Mouse (Mus musculus) CH12F3 (cell line): ENCODE data around the gene Twnk.
"Not testable (repeated sequence)": the region's sequence is repeated elsewhere in the genome, so short reads cannot be mapped to it uniquely, and the experiment has no call there.

Source experiments
- in situ Hi-C: fragments of 300-500 bp; cut with MboI; formaldehyde crosslinking; loops from 2 replicates; pipeline ENCODE4 v1.14.3; 2020; ENCODE audit warnings: low sequenced_read_pairs

Twnk gene

DNA sequence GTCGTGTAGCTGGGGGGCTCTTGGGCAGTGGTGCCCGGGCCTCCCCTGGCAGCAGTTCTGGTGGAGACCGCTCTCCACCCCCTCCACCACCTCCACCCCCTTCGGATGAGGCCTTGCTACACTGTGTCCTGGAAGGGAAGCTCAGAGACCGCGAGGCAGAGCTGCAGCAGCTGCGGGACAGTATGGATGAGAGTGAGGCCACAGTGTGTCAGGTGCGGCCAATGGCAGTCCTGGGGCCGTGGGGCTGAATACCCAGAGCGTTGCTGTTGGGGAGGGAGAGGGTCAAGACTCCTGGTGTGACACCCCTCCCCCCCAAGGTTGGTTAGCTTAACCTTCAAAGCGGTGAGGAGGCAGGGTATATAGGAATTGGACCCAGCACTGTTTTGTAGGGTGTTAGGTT lies 18.5 kb downstream of the Twnk start:
- in situ Hi-C loops = no loop called here

DNA sequence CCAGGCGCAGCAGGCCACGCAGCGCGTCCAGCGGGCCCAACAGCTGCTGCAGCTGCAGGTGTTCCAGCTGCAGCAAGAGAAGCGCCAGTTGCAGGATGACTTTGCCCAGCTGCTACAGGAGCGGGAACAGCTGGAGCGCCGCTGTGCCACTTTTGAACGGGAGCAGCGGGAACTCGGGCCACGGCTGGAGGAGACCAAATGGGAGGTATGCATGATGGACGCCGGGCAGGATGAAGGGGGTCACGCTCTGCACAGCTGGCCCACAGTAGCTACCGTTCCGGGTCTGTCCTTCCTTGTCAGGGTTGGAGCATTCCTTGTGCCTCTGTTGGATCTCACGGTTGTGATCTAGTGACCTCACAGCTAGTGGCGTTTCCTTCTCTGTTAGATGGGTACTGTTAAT lies 19.3 kb downstream of the Twnk start:
- in situ Hi-C loops = no loop called here

DNA sequence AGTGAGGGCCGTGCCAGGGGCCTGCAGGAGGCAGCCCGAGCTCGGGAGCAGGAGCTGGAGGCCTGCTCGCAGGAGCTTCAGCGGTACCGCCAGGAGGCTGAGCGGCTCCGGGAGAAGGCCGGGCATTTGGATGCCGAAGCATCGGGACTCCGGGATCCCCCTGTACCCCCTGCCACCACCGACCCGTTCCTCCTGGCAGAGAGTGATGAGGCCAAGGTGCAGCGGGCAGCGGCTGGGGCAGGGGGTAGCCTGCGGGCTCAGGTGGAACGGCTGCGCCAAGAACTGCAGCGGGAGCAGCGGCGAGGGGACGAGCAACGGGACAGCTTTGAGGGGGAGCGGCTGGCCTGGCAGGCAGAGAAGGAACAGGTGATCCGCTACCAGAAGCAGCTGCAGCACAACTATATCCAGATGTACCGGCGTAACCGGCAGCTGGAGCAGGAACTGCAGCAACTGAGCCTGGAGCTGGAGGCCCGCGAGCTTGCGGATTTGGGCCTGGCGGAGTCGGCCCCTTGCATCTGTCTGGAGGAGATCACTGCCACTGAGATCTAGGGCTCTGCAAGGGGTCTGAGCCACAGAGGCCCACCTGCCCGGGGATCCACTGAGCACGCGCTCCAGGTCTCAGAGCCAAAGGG lies 20.6 kb downstream of the Twnk start:
- in situ Hi-C loops = no loop called here

DNA sequence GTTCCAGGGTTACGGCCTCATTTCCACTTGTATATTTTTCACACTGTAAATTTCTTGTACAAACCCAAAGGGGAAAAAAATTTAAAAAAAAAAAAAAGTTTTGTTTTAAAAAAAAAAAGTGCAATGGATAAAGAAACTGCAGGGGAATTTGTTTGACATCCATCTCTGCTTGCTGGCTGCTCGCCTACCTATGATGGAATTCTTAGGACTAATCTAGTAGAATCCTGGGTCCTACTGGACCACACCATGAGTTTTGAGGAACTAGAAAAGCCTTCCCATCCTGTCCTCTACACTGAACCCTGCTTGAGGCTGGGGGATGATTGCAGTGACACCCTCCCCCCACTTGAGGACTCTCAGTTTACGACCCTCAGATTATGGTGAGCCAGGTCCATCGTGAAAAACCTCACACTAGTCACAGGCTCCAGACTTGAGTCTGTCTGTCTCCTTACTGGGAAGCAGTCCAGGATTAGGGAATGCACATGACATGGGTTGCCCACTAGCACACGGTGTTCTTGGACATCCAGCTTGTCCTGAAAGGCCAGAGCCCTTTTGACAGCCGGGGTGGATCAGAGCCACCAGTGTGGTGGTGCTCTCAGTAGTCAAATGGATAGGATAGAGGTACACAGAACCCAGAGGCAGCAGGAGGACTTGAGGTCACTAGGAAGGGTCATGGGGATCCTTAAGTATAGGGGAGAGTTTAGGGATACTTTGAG lies 21.7 kb downstream of the Twnk start:
- in situ Hi-C loops = no loop called here

DNA sequence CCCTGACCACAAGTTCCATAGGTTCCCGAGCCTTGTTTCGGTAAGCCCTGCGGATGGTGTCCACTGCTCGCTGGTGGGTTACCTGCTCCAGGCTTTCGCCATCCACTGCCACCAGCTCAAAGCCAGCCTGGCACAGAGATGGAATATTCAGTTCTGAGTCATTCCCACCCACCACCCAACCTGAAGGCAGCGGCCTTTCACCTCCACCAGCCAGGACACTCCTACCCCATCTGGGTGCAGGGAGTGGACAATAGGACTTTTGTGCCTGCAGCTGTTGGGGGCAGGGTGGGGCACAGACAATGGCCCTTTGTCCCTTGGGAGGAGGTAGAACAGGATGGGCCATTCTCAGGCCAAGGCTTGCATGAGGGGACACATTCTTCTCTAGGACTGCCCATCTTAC lies 22.4 kb downstream of the Twnk start:
- in situ Hi-C loops = no loop called here

DNA sequence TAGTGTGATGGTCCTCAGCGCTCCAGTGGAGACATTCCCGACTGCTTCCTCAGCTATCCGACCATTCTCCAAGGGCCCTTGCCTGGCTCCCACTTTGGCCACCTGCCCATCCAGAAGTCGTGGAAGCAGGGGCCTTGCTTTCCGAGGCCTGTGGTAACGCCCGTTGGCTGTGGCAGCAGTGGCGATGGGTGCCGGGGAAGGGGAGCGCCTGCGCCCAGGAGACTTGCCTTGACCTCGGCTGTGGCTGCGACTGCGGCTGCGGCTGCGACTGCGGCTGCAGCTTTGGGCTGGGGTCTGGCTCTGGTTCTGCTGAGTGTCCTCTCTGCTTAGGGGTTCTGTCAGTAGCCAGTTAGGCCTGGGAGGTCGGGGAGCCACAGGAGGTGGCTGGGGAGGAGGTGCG lies 23.3 kb downstream of the Twnk start:
- in situ Hi-C loops = no loop called here

DNA sequence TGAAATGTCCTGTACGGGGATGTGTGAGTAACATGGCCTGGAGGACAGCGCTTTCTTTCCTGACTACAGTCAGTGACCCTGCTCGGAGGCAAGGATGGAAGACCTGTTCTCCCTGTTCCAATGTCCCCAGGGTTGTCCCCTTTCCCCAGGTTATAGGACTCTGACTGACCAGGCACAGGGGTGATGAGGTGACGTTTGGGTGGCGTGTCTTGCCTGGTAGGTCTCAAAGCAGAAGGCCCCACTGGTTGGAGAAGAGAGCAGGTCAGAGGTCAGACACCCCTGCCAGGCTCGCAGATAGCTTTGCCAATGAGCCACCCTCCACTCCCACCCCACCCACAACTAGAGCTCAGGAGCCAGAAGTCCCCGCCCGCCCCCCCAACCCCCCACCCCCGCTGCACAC lies 24.1 kb downstream of the Twnk start:
- in situ Hi-C loops = no loop called here

DNA sequence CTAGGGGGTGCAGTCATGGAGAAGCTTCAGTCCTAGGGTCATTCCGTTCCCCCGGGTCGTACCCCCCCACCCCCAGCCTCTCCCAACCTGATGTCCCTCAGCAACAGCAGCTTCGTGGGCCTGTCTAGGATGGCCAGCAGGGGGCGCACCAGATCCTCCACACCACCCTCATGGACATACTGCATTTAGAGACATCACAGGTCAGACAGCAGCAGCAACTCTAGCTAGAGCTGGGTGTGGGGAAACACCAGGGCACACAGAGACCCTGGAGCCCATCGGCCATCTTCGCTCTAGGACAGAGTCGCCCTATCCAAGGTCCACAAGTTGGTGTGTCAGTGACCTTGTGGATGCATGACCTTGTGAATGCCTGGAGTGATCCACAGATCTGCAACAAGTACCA lies 24.6 kb downstream of the Twnk start:
- in situ Hi-C loops = no loop called here

DNA sequence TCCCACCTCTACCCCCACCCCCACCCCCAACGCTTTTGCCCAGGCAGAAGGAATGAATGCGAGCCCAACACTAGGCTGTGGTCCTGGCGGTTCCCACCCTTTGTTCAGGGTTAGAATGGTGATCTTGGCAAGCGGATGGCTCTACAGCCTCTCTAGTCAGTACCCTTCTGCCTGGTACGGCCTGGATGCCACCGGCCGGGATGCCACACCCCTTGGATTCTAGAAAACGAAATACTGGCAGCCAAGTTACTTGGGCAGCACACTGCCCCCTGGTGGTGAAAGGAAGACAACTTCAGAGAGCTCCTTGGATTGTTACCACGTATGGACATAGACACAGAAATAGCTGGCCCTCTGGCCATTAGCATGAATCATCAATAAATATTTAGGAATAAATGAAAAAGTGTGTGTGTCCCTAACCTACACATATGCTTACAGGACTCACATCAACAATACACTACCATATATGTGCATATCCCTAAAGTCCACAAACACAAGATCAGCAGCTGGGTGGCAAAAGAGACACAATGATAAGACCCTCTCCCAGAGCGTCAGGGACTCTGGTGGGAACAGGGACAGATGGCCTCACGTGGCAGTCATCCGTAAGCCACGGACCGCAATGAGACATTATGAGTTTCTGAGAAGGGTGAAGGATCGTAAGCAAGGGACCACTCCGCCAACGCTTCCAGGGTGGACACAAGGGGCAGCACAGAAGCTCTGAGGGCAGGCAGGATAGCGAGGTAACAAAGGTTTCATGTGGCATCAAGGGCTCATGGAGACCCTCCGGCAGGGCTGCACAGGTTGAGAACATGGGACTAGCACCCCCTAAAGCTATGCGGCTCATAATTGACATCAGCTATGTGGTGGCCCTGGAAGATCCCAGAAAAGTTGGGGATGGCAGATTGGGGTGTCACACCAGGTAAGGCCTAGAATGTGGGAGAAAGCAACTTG lies 25.6 kb downstream of the Twnk start:
- in situ Hi-C loops = no loop called here

DNA sequence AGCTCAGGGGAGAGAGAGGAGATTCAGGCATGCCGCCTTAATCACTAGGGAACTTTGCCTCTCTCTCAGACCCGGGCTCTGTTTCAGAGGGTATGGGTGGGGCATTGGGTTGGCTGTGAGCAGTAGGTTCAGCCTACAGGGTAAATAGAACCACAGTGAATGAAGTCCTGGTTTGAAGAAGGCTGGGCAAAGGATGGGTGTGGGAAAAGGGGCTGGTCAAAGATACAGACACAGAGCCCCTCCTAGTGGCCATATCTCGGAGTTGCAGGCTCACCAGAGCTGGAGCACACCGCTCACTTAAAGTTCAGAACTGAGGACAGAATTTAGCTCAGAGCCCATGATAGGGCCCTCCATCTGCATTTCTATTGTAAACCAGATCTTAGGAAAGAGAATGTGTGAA lies 26.3 kb downstream of the Twnk start:
- in situ Hi-C loops = no loop called here

DNA sequence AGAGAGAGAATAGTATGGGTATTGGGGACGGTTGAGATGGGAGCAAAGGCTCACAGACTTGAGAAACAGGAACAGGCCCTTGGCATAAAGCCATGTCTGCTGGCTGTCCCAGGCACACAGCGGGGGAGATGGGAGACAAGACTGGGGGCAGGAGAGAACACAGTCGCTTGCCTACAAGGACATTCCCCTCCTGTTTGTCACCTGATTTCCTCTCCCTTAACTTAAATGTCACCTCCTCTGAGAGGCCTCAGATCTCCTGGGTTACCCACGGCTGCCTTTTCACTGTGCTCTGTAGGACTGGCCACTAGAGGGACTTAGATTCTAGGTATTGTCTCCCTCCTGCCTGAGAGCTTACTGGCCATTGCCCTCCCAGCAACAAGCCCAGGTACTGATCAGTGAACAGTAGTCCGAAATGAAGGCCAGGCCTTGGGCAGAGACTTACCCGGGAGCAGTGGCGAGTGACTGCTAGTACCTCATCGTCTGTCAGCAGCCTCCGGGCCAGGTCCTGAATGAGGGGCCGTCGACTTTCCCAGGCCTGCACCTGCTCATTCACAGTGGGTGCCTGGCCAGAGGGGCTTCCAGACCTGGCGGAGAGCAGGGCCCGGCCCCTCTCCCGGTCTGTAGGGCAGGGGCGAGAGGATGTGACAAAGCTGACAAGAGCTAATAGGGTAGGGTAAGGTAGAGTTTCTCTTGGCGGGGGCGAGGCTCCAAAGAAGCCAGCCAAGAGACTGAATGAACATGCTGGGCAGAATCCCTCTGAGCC lies 27.3 kb downstream of the Twnk start:
- in situ Hi-C loops = no loop called here

DNA sequence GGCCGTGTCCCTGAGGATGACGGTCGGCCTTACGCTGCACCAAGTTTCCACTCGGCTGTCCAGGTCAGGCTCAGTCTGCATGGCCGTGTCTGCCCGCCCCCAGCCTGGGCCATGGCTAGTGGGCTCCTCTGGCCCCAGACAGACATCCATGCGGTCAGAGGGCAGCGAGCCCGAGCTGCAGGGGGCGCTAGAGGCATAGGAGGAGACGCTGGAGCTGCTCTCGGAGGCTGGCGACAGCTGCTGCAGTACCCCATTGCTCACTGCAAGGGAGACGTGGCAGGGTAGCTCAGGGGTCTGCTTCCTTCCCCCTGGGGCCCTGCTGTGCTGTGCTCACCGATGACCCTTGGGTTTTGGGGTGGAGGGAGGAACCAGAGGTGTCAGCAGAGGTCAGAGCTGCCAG lies 31.4 kb downstream of the Twnk start:
- in situ Hi-C loops = no loop called here

DNA sequence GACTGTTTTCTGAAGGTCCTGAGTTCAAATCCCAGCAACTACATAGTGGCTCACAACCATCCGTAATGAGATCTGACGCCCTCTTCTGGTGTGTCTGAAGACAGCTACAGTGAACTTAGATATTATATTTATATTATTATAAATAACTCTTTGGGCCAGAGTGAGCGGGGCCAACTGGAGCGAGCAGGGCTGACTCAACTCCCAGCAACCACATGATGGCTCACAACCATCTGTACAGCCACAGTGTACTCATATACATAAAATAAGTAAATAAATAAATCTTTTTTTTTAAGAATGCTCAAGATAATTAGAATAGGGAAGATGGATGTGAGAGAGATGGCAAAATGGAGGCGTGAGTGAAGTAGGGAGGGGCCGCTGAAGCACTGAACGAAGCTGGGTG lies 32.7 kb downstream of the Twnk start:
- in situ Hi-C loops = not testable (repeated sequence)

DNA sequence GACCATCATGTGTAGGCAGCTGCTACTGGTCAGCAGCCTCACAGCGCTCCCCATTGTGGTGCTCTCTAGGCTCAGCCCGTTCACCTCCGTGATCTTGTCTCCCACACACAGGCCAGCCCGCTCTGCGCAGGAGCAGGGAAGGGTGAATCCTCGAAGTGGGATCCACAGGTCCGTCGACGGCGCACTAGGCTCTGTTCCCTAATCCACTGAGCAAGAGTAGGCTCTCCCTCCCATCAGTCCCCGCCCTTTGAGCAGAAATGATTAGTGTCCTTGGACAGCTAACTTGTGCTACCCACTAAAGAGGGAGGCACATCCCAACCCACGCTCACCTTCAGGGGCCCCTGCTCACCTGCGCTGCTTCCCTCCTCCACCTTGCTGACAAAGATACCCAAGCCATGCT lies 34.8 kb downstream of the Twnk start:
- in situ Hi-C loops = no loop called here

DNA sequence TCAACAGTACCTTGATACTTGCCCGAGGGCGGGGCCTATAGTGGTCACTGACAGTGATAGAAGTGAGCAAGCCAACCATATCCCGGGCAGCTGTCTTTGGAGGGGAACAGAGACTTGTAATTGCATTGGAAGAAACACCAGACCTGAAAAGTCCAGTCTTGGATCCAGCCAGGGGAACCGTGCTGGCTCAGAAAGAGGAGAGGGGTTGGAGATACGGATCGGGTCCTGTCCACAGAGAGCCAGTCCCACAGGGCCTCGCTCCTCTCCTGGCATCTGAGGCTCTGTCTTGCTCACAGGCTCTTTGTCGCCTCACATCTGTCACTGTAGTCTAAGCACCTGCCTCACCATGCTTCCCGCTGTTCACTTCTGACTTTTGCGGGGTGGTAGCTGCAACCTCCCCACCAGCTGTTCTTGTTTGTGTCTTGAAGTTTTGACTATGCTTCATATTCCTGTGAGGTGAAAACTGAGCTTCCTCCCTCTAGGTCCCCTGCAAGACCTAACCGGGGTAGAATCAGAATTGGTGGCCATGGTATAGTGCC lies 39.0 kb downstream of the Twnk start:
- in situ Hi-C loops = no loop called here

DNA sequence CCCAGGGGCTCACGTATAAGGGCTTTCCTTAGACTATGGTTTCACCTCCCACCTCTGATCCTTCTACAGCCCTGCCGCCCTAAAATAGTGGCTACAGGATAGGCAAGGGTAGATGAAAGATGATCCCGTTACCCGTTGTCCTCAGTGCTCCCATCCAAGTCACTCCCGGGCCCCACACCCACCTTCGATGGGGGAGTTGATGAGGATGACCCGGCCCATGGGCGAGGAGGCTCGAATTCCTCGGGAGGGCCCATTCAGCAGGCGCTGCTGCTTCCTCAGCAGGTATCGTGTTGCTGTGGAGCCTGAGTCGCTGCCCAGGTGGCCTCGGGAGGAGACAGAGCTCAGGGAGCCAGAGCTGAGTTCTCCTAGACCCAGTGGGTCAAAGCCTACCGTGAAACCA lies 39.8 kb downstream of the Twnk start:
- in situ Hi-C loops = no loop called here

DNA sequence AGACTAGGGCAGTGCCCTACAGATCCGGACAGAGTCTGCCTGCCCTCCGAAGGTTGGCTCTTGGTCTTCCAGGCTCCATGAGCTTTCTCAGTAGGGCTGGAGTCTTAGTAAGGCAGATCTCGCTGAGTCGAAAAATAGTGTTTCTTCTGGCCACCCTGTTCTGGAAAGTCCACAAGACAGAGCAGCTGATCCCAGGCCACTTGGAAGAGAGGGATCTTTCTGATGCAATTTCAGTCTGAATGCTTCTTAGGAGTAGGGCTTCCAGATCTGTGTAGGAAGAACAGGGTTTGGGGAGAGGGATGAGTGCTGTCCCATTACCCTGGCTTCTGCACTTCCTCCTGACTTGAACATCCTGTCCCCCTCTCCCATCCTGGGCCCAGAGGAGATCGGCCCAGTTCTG lies 40.2 kb downstream of the Twnk start, which contains the start of gene Pdzd7:
Pdzd7 (minus strand) TSS at position 67 of the 400 bp plus-strand sequence.
- in situ Hi-C loops = no loop called here

DNA sequence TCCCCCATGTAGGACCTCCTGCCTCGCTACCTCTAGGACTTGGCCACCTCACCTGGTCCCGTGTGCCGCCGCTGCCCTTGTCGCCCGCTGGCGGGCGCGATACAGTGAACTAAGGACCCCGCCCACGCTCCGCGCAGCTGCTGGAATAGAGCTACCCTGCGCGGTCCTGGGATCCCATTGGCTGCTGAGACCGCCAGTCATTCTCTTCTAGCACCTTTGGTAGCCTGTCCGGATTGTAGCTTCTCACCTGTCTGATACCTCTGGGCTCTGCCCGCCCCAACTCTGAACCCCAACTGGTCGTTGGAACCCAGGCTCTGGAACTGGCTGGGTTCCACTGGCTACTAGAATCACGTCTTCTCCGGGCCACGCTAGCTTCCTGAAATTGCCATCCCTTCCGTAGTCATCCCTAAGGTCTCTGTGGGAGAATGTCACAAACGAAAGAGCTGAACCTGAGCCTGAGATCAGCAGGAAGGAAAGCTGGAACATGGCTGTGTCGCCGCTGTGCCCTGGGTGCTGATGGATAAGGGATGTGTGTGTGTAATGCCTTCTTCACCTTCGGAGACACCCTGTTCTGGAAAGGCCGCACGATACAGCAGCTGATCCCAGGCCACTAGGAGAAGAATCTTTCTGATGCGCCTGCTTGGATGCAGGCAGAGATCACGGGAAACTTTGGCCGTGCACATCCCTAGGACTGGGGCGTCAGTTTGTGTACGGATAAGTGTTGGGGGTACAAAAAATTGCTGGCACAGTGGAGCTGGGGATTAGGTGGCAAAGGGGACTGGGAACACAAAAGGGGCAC lies 41.3 kb downstream of the Twnk start:
- in situ Hi-C loops = no loop called here

DNA sequence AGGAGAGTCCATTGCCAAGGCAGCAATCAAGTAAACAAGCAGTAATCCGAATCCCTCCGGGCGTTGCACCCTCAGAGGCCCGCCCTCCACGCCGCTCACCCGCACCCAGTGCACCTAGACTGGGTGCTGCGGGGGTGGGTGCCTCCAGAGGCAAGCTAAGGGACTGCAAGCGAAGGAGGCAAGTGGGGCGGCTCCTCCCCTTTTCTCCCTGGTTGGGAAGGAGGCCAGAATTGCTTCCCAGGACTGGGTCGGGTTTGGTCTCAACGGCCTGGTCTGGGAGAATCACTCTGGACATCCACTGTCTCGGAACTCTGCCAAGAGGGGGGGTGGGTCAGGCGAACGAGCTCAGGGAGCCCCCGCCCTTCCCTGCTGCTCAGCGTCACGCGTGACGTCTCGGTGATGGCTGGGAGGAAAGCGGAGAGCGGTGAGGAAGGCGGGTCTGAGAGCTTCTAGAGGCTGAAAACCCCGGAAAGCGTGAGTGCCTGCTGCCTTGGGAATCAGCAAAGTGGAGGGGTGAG lies 42.0 kb downstream of the Twnk start, which contains the start of gene Sfxn3:
Sfxn3 (plus strand) TSS at position 87 of the 518 bp plus-strand sequence.
- in situ Hi-C loops = no loop called here
